Mouse (Mus musculus) bone marrow, adult 2 months (tissue): ENCODE data around the gene Nfix. TPM values are rescaled to one million over a fixed set of nuclear protein-coding genes. Genes with fewer than 3 reads are reported as not detected.
A peak's percentile ranks its signal among the peaks of the same experiment; 100 is the strongest.

Experiments
- H3K27ac ChIP-seq: fragments of 200-500 bp; 2 replicates; pipeline ENCODE4 v1.5.1; 2012; ENCODE audit warnings: low read depth, mild to moderate bottlenecking, control low read depth, inconsistent platforms, low read length; ENCODE audit not compliant: control insufficient read depth, poor library complexity, insufficient read depth
- H3K4me1 ChIP-seq: fragments of 200-500 bp; 2 replicates; pipeline ENCODE4 v1.6.1; 2011; ENCODE audit warnings: low read length; ENCODE audit not compliant: control insufficient read depth, insufficient read depth
- H3K4me3 ChIP-seq: fragments of 200-500 bp; replicated peaks from 2 replicates; pipeline ENCODE3; 2011; ENCODE audit warnings: mild to moderate bottlenecking, low read depth, low read length, control low read depth; ENCODE audit not compliant: control insufficient read depth
- CTCF ChIP-seq: fragments of 200-500 bp; IDR thresholded peaks from 2 replicates; pipeline ENCODE4 v1.5.1; 2011; ENCODE audit warnings: low read length, control low read depth; ENCODE audit not compliant: control insufficient read depth, insufficient read depth
- POLR2A ChIP-seq: fragments of 200-500 bp; IDR thresholded peaks from 2 replicates; pipeline ENCODE4 v1.6.1; 2011; ENCODE audit warnings: low read depth, mild to moderate bottlenecking, control low read depth, low read length, borderline replicate concordance; ENCODE audit not compliant: control insufficient read depth
- WGBS: fragments of 180-500 bp; shearing (Covaris S2); methylation state at CpG from one replicate; pipeline ENCODE4 v1.1.7; 2018; 5-methylcytosine and 5-hydroxymethylcytosine counted together
- polyA plus RNA-seq: library from polyadenylated mRNA; stranded (reverse); fragments of >200 nt; gene quantifications from 2 replicates; pipeline ENCODE4 v1.2.4, GENCODE M21; 2011; ENCODE audit warnings: low replicate concordance; ENCODE audit not compliant: missing spikeins, insufficient read depth, insufficient read length

Gene Nfix
- polyA plus RNA-seq, 1 experiment, result 20.6 TPM

DNA sequence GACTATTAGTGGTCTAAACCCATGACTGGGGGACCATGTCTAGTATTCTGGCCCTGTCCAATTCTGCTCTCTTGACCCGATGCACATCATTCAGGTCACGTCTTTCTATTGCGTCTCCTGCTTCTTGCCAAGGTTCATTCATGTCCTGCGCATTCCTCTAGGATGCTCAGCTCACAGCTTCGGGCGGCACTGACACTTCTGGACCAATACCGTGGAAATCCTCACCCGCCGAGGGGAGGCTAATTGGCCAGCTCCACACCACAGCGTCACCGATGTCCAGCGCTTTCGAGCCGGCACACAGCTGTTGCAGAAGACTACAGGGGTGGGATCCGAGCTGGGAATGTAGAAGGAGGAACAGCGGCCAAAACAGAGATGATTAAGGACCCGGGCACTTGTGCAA lies 16.0 kb upstream of the Nfix start:
- Histone ChIP-seq H3K27ac (no peak overlapping the region), H3K4me3 (no peak overlapping the region), H3K4me1 (no peaks in the 10 kb centered on the region; the same call in 1 of the 2 replicates)
- TF ChIP-seq POLR2A (no peak), CTCF (no peak)
- 87% methylated on average over 17 of the region's 17 CpGs for WGBS

DNA sequence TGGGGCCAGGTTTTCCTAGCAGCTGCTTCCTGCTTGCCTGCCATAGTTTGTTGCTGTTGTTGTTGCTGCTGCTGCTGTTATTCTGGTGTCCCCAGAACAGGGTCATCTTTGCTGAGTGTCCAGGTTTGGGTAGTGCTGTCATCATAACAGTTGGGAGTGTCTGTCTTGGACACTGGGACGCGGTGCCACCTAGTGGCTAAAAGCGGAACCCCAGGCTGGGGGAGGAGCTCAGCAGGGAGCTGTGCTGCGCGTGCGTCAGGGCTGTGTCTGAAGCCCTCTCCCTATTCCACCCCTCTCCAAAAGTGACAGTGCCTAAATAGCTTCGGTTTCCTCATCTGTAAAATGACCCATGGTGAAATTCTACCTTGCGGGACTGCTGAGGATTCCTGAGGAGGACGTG lies 15.4 kb upstream of the Nfix start:
- WGBS, result 10% methylated on average over 9 of the region's 9 CpGs
- no peak overlapping the region for H3K27ac ChIP-seq
- H3K4me3 ChIP-seq, result no peak overlapping the region
- H3K4me1 ChIP-seq, result no peaks in the 10 kb centered on the region; the same call in 1 of the 2 replicates
- TF ChIP-seq POLR2A (0 out of 2 replicates have a peak, but pooled peaks have one; percentile 14), CTCF (peak; percentile 98)

DNA sequence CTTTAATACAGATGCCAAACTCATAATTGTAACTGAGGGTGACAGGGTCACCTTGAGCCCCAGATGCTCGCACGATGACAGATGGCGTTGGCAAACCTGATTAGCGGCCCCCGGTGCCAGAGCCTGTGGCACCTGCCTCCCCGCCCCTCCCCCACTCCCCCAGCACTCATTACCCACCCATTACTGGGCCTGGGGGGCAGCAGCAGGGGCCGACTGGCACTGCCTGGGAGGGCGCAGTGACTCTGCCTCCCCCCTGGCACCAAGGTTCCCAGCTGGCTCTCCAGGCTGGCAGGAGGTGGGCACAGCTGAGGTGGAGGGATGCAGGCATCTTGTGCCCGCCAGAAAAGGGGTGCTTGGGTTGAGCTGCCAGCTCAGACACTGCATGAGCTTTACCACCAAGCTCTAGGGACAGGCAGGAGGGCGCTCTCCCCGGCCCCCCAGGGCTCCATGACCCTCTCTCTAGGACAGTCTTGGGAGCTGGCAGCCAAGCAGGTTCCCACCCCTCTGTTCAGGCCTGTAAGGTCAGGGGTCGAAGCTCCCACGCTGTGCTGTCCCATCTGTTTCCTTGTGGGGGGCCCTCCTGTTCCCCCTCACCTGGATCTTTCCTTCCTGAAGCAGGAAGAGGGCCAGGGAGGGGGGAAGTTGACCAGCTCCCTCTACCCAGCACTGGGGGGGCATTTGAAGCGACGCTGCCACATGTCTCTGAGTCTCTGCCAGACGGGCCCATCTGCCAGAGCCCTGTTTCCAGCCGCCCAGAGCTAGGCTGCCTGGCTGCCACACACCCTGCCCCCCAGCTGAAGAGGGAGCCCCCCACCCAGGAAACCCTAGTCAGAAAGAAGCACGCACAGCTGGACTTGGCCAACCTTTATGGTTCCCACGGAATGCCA lies 14.7 kb upstream of the Nfix start:
- TF ChIP-seq CTCF (no peak), POLR2A (no peak)
- 34% methylated on average over 19 of the region's 19 CpGs for WGBS
- no peaks in the 10 kb centered on the region; the same call in 1 of the 2 replicates for H3K4me1 ChIP-seq
- peak overlapping the region; percentile 14; the same call in 1 of the 2 replicates for H3K27ac ChIP-seq
- no peak overlapping the region for H3K4me3 ChIP-seq

DNA sequence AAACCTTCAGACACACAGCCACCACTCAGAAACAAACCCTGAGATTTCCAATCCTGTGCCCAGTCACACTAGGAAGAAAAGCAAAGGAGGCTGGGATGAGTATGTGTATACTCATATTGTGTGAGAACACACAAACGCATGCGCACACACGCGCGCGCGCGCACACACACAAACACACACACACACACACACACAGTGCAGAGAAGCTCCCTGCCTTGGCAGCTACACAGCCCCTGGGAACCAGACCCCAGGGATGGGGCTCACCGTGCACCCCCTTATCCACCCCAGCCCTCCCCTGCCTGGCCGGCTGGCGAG lies 14.1 kb upstream of the Nfix start:
- WGBS, result 90% methylated on average over 11 of the region's 11 CpGs
- H3K4me3 ChIP-seq, result no peak overlapping the region
- no peaks in the 10 kb centered on the region; the same call in 1 of the 2 replicates for H3K4me1 ChIP-seq
- no peak for TF ChIP-seq POLR2A
- no peak for TF ChIP-seq CTCF
- no peak overlapping the region for H3K27ac ChIP-seq

DNA sequence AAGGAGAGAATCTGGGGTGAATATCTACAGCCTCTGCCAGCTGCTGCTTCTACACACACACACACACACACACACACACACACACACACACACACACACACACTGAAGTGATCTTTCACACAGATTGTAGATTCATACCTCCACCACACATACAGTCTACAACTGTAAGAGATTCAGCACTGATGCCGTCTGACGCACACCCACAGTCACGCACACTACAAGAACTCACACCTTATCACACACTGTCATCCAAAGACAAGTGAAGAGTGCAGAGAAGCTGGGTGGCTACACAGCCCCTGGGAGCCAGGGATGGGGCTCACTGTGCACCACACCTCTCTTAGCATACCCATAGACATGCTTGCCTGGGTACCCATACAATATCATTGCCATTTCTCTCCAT lies 13.7 kb upstream of the Nfix start:
- 71% methylated on average over 3 of the region's 3 CpGs for WGBS
- no peak overlapping the region for H3K27ac ChIP-seq
- no peak overlapping the region for H3K4me3 ChIP-seq
- H3K4me1 ChIP-seq, result no peaks in the 10 kb centered on the region; the same call in 1 of the 2 replicates
- TF ChIP-seq POLR2A, result no peak
- TF ChIP-seq CTCF, result no peak

DNA sequence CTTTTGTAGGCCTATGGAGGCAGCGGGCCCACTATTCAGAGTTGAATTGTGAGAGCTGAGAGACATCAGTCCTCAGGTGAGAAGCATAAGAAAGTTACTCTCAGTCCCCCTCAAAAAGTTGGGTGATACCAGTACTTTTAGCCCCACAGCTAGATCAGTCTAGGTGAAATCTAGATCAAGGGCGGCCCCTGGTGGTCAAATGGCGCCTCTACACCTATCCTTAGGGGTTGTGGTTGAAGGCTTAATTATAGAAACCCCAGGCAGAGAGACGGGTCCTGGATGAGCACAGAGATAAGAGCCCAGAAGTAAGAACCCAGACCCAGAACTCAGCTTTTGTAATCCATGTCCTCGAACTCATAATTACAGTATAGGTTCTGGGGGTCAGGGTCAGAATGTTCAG lies 12.9 kb upstream of the Nfix start:
- 3% methylated on average over 5 of the region's 5 CpGs for WGBS

DNA sequence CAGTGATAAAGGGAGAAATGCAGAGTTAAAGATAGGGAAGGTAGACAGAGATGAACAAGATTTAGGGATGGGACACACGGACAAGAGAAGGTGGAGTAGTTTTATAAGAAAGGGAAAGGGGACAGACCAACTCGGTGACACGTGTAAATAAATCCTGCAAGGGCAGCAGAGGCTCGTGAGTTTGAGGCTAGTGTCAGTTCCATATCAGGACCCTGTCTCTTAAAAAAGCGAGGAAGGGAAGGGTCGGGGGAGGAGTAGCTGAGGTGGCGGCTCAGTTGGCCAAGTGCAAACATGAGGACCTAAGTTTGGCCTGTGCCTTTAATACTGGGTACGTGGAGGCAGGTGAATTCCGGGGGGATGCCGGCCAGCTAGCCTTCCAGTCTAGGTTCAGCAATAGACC lies 11.2 kb upstream of the Nfix start:
- no peaks in the 10 kb centered on the region; the same call in 1 of the 2 replicates for H3K4me1 ChIP-seq
- WGBS, result 48% methylated on average over 10 of the region's 10 CpGs
- TF ChIP-seq CTCF (no peak), POLR2A (no peak)
- no peak overlapping the region for H3K4me3 ChIP-seq
- H3K27ac ChIP-seq, result no peak overlapping the region

More for the DNA sequence above, 12.9 kb upstream of the Nfix start:
- TF ChIP-seq CTCF (peak; percentile 77), POLR2A (no peak)
- no peak overlapping the region for H3K27ac ChIP-seq
- no peaks in the 10 kb centered on the region; the same call in 1 of the 2 replicates for H3K4me1 ChIP-seq
- no peak overlapping the region for H3K4me3 ChIP-seq

DNA sequence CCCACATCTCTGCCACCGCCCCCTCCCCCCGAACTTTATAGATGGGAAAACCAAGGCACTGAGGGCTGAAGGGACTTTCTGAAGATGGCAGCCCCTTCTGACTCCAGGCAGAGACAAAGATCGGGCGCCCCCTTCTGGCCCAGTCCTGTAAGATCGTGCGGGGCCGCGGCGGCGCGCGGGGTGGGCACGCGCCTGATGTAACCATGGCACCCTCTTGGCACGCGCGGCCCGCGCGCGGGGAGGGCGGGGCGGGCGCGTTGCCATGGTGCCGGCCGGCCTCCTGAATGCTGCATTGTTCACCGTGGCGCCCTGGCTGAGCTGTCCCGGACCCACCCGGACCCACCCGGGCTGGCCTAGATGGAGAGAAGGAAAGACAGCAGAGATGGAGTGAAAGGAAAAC lies 10.8 kb upstream of the Nfix start:
- H3K4me3 ChIP-seq, result no peak overlapping the region
- peak; percentile 64; the same call in 1 of the 2 replicates for TF ChIP-seq CTCF
- TF ChIP-seq POLR2A, result no peak
- H3K27ac ChIP-seq, result no peak overlapping the region
- whole genome bisulfite sequencing, result 2% methylated on average over 32 of the region's 32 CpGs
- H3K4me1 ChIP-seq, result no peaks in the 10 kb centered on the region; the same call in 1 of the 2 replicates
